Mouse (Mus musculus) testis, adult 2 months (tissue): ENCODE measurements around the gene Nxph4. TPM values are rescaled to one million over a fixed set of nuclear protein-coding genes. Genes with fewer than 3 reads are reported as not detected.

Source experiments
- H3K27ac ChIP-seq: fragments of 200-500 bp; 2 replicates; pipeline ENCODE4 v1.5.1; 2012; ENCODE audit warnings: low read depth, low read length; ENCODE audit not compliant: control insufficient read depth, insufficient read depth
- H3K27me3 ChIP-seq: fragments of 200-500 bp; 2 replicates; pipeline ENCODE4 v1.6.1; 2012; ENCODE audit warnings: mild to moderate bottlenecking, low read length, moderate library complexity; ENCODE audit not compliant: control insufficient read depth, insufficient read depth
- H3K36me3 ChIP-seq: fragments of 200-500 bp; 2 replicates; pipeline ENCODE4 v1.6.1; 2012; ENCODE audit warnings: mild to moderate bottlenecking, low read length; ENCODE audit not compliant: control insufficient read depth, insufficient read depth
- H3K4me1 ChIP-seq: fragments of 200-500 bp; 2 replicates; pipeline ENCODE4 v1.6.1; 2012; ENCODE audit warnings: low read length; ENCODE audit not compliant: control insufficient read depth, insufficient read depth
- H3K4me3 ChIP-seq: fragments of 200-500 bp; 2 replicates; pipeline ENCODE4 v1.5.1; 2012; ENCODE audit warnings: low read depth, mild to moderate bottlenecking, low read length, moderate library complexity, mixed read lengths; ENCODE audit not compliant: control insufficient read depth
- CTCF ChIP-seq: fragments of 200-500 bp; IDR thresholded peaks from 2 replicates; pipeline ENCODE4 v1.5.1; 2012; ENCODE audit warnings: low read depth, mild to moderate bottlenecking, inconsistent platforms, low read length, moderate library complexity; ENCODE audit not compliant: control insufficient read depth, insufficient read depth, insufficient replicate concordance
- POLR2A ChIP-seq: fragments of 200-500 bp; IDR thresholded peaks from 2 replicates; pipeline ENCODE4 v1.6.1; 2012; ENCODE audit warnings: low read depth, mild to moderate bottlenecking, inconsistent platforms, low read length, moderate library complexity; ENCODE audit not compliant: control insufficient read depth
- polyA plus RNA-seq: library from polyadenylated mRNA; depleted of rRNA; stranded (reverse); fragments of >200 nt; gene quantifications from 2 replicates; pipeline ENCODE4 v1.2.3, GENCODE M21; 2012

Gene Nxph4
- polyA plus RNA-seq, 1 experiment: 0.51 TPM

DNA sequence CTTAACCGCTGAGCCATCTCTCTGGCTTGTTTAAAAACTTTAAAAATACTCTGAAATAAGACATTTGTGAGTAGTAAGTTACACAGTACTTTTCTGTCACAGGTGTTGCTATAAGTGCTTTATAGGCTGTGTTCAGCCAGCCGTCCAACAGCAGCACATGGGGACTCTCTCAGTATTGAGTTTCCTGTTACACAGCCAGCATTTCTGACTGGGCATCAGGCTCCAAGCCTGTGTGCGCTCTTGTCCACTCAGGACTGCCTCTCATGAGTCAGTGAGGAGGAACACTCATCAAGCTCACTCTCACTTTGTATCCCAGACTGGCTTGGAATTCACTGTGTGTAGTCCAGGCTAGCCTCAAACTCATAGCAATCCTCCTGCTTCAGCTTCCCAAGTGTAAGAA, 38.2 kb downstream of the Nxph4 start:
- peaks cover 2% of the 10 kb centered on the region for H3K36me3 ChIP-seq
- H3K27ac ChIP-seq: no peak overlapping the region
- H3K27me3 ChIP-seq: no peaks in the 10 kb centered on the region
- no peak overlapping the region for H3K4me3 ChIP-seq
- no peaks in the 10 kb centered on the region for H3K4me1 ChIP-seq
- no peak for TF ChIP-seq POLR2A
- TF ChIP-seq CTCF: no peak

DNA sequence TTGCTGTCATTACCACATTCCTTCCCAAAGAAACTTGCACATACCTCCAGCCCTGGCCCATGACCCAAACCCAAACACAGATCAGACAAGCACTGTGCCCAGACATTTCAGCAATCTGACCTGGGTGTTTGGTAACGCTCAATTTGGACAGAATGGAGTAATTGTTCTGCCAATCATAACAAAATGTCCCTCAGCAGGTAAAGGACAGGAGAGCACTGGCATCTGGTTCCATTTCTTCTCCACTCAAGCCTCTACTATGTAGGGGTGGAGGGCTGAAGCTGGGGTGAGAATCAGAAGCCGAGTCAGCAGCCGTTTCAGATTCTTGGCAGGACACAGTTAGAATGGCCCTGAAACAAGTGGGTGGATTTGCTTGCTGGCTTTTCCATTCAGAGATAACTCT, 42.2 kb downstream of the Nxph4 start:
- Histone ChIP-seq H3K4me3 (no peak overlapping the region), H3K27ac (no peak overlapping the region), H3K4me1 (no peaks in the 10 kb centered on the region), H3K36me3 (peaks cover 2% of the 10 kb centered on the region), H3K27me3 (no peaks in the 10 kb centered on the region)
- TF ChIP-seq CTCF: no peak
- no peak for TF ChIP-seq POLR2A

DNA sequence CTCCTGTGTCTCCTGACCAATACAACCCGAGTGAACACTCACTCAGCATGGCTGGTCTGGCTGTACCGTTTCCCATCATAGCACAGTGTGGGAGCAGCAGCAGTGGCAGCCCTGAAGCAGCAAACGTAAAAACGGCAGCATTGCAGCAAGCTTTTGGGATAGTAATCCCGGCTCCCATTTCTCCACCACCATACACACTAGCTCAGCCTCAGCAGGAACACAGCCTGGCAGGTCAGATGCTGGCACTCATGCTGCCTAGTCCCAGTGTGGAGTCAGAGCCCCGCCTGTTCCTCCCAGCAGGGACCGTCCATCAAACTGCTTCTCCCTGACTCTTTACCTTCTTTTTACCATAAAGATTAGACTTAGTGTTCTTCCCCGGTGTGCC, 43.2 kb downstream of the Nxph4 start:
- H3K4me1 ChIP-seq: no peaks in the 10 kb centered on the region
- no peak overlapping the region for H3K27ac ChIP-seq
- H3K4me3 ChIP-seq: no peak overlapping the region
- TF ChIP-seq CTCF (no peak), POLR2A (no peak)
- H3K27me3 ChIP-seq: no peaks in the 10 kb centered on the region
- peaks cover 2% of the 10 kb centered on the region for H3K36me3 ChIP-seq

DNA sequence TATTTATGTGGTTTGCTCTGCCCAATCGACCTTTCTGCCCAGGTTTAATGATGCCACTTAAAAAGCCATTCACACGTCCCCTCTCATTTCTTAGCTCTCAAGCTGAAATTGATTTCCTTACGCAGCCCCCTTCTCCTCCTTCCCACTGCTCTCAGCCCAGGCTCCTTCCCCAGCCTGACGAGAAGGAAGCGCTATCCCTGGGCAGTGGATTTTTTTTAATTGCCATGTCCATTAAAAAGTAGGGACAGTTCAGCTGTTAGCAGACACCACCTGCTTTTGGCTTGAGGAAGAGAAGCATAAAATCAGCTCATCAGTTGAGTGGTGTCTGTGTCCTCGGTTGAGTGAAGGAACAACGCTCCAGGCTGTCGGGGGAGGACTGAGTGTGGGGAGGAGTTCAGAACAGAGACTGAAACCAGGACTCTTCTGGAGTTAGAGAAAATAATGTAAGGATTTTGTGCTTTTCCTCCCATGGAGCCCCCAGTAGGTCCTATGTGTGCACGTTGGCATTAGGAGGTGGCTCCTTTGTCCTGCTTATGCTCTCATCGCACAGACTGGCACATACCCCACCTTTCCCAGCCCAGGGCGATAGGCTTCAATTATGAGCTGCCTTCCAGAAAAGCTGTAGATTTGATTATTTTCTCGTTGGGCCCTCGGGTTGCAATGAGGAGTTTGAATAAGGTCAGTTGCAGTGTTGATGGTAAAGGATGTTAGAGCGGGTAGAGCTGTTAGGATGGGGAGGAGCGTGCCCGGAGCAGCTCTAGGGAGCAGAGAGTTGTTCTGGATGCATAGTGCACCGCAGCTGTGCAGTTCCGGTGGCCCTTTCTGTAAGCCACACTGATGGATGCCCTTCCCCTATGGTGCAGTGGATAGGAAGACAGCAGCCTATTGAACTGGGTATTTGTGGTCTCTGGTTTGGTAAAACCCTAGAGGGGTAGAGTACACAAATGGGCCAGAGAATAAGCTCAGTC, 43.9 kb downstream of the Nxph4 start:
- H3K27ac ChIP-seq: no peak overlapping the region
- H3K36me3 ChIP-seq: peaks cover 3% of the 10 kb centered on the region
- no peaks in the 10 kb centered on the region for H3K4me1 ChIP-seq
- TF ChIP-seq POLR2A (no peak), CTCF (no peak)
- H3K4me3 ChIP-seq: no peak overlapping the region
- H3K27me3 ChIP-seq: no peaks in the 10 kb centered on the region

DNA sequence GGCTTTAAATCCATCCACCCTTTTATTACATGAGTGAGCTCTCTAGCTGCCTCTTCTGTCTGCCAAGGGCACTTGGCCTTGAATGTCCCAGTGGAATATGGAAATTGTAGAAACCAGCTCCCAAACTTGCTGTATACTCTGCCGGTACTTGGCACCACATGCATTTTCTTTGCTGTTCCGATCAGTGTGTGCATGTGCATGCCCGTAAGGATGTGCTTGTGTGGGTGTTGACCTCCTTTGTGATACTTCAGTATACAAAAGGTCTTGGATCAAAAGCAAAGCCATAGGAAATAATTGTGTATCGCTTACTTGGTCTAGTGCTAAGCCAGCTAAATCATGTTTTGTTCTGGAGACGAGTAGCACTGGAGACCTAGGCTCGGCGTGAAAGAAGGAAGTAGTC, 45.5 kb downstream of the Nxph4 start:
- H3K36me3 ChIP-seq: peaks cover 7% of the 10 kb centered on the region
- no peak overlapping the region for H3K4me3 ChIP-seq
- no peak overlapping the region for H3K27ac ChIP-seq
- H3K27me3 ChIP-seq: no peaks in the 10 kb centered on the region
- no peaks in the 10 kb centered on the region for H3K4me1 ChIP-seq
- TF ChIP-seq CTCF: no peak
- TF ChIP-seq POLR2A: no peak

DNA sequence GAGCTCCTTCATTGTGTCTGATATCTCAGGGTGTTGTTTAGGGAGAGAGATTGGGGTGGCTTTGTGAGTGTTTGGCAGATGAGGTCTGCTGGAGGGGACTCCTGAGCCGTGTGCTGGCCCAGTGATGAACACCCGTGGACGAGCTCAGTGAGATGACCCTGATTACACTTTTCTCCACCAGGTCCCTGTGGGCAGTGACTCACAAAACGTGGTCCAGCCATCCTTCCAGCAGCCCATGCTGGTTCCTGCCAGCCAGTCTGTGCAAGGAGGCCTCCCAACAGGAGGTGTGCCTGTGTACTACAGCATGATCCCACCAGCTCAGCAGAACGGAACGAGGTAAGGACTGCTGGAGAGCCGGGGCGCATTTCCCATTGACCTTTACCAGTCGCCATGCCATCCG, 49.1 kb downstream of the Nxph4 start:
- peaks cover 6% of the 10 kb centered on the region for H3K36me3 ChIP-seq
- H3K27me3 ChIP-seq: no peaks in the 10 kb centered on the region
- H3K27ac ChIP-seq: no peak overlapping the region
- TF ChIP-seq POLR2A: no peak
- no peak for TF ChIP-seq CTCF
- H3K4me1 ChIP-seq: no peaks in the 10 kb centered on the region
- no peak overlapping the region for H3K4me3 ChIP-seq

DNA sequence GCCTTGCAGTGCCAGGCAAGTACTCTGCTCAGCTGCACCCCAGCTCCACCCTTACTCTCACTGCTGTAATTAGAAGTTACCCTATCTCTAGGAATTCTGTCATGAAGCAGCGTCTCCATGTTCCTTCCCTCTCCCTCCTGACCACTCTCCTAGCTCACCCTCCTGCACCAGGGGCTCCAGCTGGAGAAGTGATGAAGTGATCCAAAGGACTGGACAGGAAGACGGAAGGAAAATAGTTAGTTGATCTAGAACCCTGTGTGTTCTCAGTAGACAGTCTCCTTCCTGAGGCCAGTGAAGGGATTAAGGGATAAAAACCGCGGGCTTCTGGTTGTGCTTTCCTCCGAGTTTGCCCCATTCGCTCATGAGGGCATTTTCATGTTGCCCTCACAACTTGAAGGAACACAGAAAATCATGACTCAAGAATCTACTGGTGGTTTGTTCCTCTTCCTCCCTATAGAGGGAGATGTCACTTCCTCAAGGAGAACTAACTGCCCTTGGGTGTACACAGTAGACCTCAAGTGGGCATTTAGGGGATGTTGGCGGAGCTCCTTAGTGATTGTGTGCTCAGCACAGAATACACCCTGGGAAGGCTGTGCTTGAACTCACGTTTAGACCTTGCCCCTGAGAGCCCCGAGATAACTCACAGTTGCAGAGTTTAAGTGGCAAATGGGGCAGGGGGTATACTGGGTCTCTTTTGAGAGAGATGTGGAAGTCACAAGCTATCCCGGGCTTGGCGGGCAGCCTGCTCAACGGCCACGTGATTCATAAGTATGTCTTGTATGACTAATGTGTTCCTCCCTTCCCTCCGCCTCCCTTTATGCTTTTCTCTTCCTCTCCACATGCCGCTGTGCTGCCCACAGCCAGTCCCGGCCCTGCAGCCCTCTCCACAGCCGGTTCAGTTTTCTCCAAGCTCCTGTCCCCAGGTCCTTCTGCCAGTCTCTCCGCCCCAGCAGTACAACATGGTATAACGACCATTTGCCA, 53.2 kb downstream of the Nxph4 start:
- TF ChIP-seq POLR2A: no peak
- no peak for TF ChIP-seq CTCF
- H3K27ac ChIP-seq: no peak overlapping the region

More for the DNA sequence above, 53.2 kb downstream of the Nxph4 start:
- Histone ChIP-seq H3K4me3 (no peak overlapping the region), H3K4me1 (no peaks in the 10 kb centered on the region), H3K27me3 (no peaks in the 10 kb centered on the region), H3K36me3 (peaks cover 6% of the 10 kb centered on the region)
